Mouse (Mus musculus) activated CD4-positive, CD25-positive, alpha-beta regulatory T cell, adult 9 weeks (primary cell): ENCODE results near the gene Ifi208. TPM values are rescaled to one million over a fixed set of nuclear protein-coding genes. Genes with fewer than 3 reads are reported as not detected.

Experiments used
- polyA plus RNA-seq: library from polyadenylated mRNA; unstranded; fragments of 100-300 nt; shearing (Covaris generic); gene quantifications from one replicate; pipeline ENCODE4 v1.2.1, GENCODE M21; 2017

Gene Ifi208
- 119 TPM for polyA plus RNA-seq

GRCm38 (mm10) chr1:173673458-173674097, at the start of gene Ifi208:
Ifi208 (plus strand) TSS chr1:173673675.

GRCm38 (mm10) chr1:173630622-173631021, 42.9 kb upstream of the Ifi208 start, which contains the start of gene Ifi209:
Ifi209 (plus strand) TSS chr1:173630917.

GRCm38 (mm10) chr1:173741656-173742055, 68.2 kb downstream of the Ifi208 start, which contains the start of gene Ifi207:
Ifi207 (minus strand) TSS chr1:173741747.

Other genes with a start within 250 kb of the Ifi208 start
- 163 TPM for gene Ifi206, start 182.6 kb upstream of the Ifi208 start, polyA plus RNA-seq
- 57.8 TPM for gene Ifi214, start 137.7 kb upstream of the Ifi208 start, polyA plus RNA-seq
- gene Ifi213, start 74.4 kb upstream of the Ifi208 start, polyA plus RNA-seq = 138 TPM
- 312 TPM for gene Ifi209, start 42.8 kb upstream of the Ifi208 start, polyA plus RNA-seq
- gene Ifi207, start 68.1 kb downstream of the Ifi208 start, polyA plus RNA-seq = 0.15 TPM
- gene Ifi204, start 93.3 kb downstream of the Ifi208 start, polyA plus RNA-seq = 1.9 TPM
- 3.9 TPM for gene Ifi211, start 239.4 kb downstream of the Ifi208 start, polyA plus RNA-seq